Mouse (Mus musculus) left cerebral cortex, adult 2 months (tissue): ENCODE results near the gene Scn2b. TPM values are rescaled to one million over a fixed set of nuclear protein-coding genes. Genes with fewer than 3 reads are reported as not detected.

Experiments
- DNase-seq, 2 experiments: peaks; one replicate each; pipeline ENCODE4 v3.0.0; 2021 to 2022; ENCODE audit warnings: low spot score in 2 of 2, mixed read lengths in 1 of 2; ENCODE audit errors: extremely low spot score in 1 of 2
- H3K27ac ChIP-seq: fragments of 200-600 bp; 2 replicates; pipeline ENCODE4 v1.8.1; 2022
- H3K4me3 ChIP-seq: fragments of 200-600 bp; 2 replicates; pipeline ENCODE4 v1.8.1; 2022
- CTCF ChIP-seq: fragments of 200-600 bp; IDR thresholded peaks from 2 replicates; pipeline ENCODE4 v1.8.1; 2022; ENCODE audit warnings: antibody characterized with exemption, mild to moderate bottlenecking, moderate library complexity
- intact Hi-C: fragments of 180-260 bp; cut with DNase I; formaldehyde crosslinking; loops from one replicate; pipeline ENCODE4 v1.15.1; 2025
- total RNA-seq, 2 experiments: library from RNA; stranded (reverse); gene quantifications; 2 replicates each; pipeline ENCODE4 v1.2.3; 2021

The Scn2b gene
- total RNA-seq, 2 experiments from 2014 or later = 238 to 254 TPM

DNA sequence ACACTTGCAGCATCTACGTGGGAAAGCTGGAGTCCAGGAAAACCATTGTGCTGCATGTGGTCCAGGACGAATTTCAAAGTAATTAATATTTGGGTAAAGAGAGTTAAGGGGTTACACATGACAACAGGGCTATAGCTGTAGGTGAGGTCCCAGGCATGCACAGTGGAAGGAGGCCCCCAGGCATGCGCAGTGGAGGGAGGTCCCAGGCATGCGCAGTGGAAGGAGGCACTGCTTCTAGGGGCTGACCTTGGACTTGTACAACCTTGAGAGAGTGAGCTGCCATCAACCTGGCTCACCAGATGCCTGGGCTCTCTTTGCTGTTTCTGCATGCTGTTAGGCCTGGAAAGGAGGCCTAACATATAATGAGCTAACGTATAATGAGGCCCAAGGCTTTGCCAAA, 19.7 kb upstream of the Scn2b start:
- no peak overlapping the region for H3K4me3 ChIP-seq
- no peak for TF ChIP-seq CTCF
- intact Hi-C loops = no loop called here
- no peak overlapping the region for H3K27ac ChIP-seq
- DNase-seq = no peak

DNA sequence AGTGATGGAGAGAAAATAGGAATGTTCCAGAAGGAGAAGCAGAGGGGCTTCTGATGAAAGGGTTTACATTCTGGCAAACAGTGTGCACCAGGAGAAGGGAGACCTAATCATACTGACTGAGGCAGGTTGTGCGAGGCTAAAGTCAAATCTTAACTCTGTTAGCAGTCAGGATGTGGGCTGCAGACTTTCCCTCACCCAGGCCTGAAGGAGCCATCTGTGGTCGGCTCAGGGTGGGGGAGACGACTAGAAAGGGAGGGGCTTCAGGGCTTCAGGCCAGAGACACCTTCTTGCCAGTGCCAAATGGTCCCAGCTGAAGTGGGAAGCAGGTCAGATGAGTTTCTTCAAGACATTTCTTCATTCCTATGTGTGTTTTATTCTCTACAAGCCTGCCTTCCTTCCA, 19.2 kb upstream of the Scn2b start:
- TF ChIP-seq CTCF = no peak
- intact Hi-C loops = no loop called here

DNA sequence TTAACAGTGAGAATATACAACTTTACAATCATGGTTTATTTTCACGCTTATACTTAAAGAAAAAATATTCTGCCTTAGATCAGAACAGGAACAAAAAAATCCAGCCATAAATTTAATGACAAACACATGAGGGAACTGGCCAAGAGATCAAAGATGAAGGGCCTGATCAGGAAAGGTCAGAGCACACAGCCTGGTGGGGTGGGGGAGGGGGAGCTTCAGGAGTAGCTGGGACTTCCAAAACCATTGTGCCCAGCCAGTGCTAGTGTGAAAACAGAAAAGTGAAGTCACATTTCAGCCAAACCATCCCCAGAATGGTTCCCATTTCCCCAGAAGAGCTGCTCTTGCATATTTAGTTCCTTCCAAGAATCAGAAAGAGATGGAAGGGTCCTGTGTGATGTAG, 15.1 kb upstream of the Scn2b start:
- no peak overlapping the region for H3K27ac ChIP-seq
- TF ChIP-seq CTCF = no peak
- intact Hi-C loops = no loop called here
- no peak for DNase-seq
- H3K4me3 ChIP-seq = no peak overlapping the region

More for the DNA sequence above, 19.2 kb upstream of the Scn2b start:
- H3K4me3 ChIP-seq = no peak overlapping the region
- no peak overlapping the region for H3K27ac ChIP-seq
- no peak for DNase-seq

DNA sequence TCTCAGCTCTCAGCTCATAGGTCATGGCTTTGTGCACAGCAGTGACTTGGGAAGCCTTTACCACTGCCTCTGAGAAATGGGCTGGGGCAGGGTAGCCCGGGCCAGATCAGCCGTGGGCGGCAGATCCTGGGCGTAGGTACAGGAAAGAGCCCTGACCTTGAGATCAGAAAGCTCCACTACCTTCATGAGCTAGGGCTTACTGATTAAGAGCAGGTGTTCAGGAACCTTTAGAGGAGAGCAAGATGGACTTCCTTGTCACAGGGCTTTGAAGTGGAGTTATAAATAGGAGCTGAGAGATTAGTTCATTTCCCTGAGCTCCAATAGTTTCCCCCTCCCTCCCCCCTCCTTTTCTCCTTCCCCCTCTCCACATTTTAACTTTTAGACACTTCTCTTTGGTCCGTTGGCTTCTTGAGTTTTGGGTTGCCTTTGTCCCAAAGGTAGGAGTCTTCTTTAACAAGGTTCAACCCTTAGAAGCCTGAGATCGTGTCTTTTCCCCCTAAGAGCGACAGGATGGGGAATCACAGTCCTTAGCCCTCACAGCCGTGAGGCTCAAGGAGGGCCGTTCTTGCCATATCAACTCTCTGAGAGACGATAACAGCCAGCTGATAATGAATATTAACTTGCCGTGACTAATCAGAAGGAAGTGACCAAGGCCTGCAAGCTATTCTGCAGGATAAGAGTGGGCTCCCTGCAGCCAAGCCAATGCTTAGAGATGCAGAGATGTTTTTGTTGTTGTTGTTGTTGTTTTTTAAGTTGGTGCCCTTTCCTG, 14.2 kb upstream of the Scn2b start:
- no peak for TF ChIP-seq CTCF
- Histone ChIP-seq H3K4me3 (no peak overlapping the region), H3K27ac (no peak overlapping the region)
- intact Hi-C loops = no loop called here
- DNase-seq = no peak

DNA sequence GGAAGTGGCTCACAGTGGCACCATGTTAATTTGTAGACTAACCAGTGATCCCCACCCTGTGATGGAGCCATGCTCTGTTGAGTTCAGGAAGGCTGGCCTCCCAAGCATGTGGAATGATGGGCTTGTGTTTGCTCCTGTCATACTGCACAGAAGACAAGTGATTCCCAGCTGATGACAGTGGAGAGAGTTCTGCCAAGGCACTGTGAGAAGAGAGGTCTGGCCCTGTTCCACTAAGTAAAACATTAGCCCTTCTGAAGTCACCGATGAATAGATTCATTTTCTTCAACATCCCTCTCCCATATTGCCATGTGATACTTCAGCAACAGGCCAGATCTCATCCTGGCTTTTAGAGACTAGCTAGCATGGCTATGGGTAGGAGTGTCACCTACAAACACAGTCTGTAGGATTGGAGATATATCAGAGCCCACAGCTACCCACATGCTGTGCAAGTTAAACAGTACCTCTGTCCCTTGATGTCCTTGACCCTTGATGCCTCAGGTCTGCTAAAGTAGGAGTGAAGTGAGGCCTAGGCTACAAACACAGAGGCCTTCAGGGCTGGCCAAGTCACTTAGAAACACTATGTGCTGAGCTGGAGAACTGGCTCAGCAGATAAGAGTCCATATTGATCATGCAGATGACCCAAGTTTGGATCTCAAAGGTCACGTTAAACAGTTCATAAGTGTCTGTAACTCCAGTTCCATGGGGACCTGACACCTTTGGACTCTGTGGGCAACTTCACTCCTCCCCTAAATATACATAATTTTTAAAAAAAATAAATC, 11.8 kb upstream of the Scn2b start:
- Histone ChIP-seq H3K27ac (no peak overlapping the region), H3K4me3 (no peak overlapping the region)
- DNase-seq = no peak
- no peak for TF ChIP-seq CTCF
- intact Hi-C loops = no loop called here

DNA sequence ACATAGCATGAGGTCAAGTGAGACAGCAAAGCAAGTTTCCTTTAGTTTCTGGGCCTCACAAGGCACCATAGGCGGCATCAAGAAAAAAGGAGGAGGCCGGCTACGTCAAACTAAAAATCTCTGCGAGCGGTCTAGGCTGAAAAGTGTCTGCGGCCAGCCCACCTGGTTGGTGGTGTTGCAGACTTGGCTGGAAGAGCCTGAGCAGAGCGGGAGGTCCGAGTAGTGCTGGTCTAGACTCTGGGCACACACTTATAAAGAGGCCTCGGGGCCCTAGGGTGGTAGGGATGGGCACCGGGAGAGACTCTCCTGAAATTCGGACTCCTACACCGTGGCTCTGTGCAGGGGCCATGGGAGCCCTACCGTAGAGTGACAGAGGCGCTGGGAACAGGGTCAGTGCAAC, 1.9 kb upstream of the Scn2b start:
- Histone ChIP-seq H3K4me3 (peak overlapping the region; percentile 58), H3K27ac (peak overlapping the region; percentile 44)
- TF ChIP-seq CTCF = no peak
- intact Hi-C loops = no loop called here
- peak; percentile 70 to 74 for DNase-seq

DNA sequence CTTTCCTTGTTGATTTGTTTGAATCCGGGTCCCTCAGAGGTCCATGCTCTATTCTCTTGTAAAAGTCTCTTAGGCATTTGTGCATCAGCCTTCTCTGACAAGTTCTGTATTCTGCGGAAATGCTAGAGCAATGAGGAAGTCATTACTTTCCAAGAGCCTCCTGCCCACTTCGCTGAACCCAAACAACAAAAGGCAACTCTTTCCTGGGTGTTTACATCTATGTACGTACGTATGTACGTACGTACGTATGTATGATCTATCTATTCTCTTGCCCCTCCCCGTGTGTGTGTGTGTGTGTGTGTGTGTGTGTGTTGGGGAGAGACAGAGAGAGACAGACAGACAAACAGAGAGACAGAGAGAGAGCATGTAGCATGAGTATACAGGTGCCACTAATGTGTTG, 763 bp upstream of the Scn2b start:
- TF ChIP-seq CTCF = no peak
- no peak overlapping the region for H3K4me3 ChIP-seq

DNA sequence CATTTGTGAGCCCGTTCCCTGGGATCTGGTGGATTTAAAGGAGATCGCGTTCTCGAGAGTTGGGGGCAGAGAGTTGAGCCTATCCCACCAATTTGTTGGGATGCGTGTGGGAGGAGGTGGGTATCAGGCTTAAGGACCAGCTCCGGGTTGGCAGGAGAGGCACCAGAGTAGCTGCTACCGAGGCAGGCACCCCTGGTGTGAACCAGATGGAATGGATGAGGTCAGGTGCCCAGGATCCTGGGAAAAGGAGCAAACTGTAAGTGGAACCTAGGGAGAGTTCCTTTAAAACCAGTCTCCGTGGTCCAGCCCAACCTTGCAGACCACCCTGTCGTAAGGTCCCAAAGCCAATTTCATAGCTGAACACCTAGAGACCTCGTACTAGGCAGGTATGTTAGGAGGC, 970 bp downstream of the Scn2b start:
- Histone ChIP-seq H3K27ac (peak overlapping the region; percentile 82), H3K4me3 (peak overlapping the region; percentile 73)
- no peak for TF ChIP-seq CTCF
- no peak for DNase-seq
- intact Hi-C loops = loop anchor here (2.0 kb wide), 1 partner anchor 64 kb away; the partner anchor contains the start of gene Mpzl3

More for the DNA sequence above, 763 bp upstream of the Scn2b start:
- intact Hi-C loops = no loop called here
- no peak overlapping the region for H3K27ac ChIP-seq
- DNase-seq = no peak

DNA sequence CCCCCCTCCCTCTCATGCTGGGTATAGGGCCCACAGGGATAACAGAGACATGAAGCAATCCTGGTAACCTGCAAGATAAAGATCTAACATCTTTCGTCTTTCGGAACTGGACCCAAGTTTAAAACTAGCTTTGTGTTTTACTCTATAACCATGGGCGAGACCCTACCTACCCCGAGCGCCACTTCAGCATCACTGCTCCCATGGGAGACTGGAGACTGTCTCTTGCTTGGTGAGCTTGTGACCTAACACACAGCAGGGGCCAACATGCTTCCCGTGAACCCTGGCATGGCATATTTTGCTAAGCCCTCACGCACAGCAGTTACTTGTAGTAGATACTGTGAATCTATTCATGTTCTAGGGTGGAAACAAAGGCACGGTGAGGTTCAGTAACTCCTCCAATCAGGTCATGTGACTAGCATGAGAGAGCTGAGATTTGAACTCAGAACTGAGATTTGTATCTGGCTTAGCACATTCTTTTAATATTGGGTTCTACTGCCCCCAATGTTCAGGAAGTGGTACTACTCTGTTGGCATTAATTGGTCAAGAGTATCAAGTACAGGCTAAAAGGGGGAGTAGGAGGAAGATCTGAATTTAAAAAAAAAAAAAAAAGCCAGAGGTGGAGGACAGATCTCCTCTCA, 1.9 kb downstream of the Scn2b start:
- peak overlapping the region; percentile 82; the same call in 1 of the 2 replicates for H3K27ac ChIP-seq
- H3K4me3 ChIP-seq = peak overlapping the region; percentile 73
- DNase-seq = no peak
- peak; percentile 40 for TF ChIP-seq CTCF
- intact Hi-C loops = loop anchor here (2.0 kb wide), 1 partner anchor 65 kb away; the partner anchor contains the start of gene Mpzl3

DNA sequence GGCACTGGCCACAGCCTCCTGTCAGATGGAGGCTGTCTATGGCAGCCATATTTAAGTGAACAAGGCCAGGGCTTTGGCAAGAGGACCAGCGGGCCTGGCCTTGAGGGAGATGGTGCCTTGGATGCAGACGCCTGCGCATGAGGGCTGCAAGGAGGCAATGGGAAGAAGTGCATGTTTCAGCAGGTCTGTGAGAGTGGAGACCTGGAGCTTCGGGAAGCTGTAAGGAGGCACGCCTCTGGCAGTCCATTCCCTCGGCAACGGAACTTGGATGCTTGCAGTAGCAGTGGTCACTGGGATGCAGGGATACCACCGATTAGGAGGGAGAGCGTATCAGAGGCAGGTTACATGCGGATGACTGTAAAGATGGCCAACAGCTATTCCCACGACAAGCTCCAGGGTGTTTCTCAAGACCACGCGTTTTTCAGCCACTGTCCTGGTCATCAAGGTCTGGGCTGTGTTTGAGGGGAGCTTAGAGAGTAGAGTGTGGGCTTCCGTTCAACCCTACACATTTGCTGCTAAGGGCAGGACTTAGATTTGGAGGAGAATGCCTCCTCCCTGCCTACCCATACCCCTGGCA, 2.5 kb downstream of the Scn2b start:
- H3K27ac ChIP-seq = peak overlapping the region; percentile 68; the same call in 1 of the 2 replicates
- intact Hi-C loops = loop anchor here (2.0 to 5.0 kb wide), 2 partner anchors 65 to 238 kb away; partner anchors contain the start of genes Kmt2a and Mpzl3
- H3K4me3 ChIP-seq = peak overlapping the region; percentile 14
- DNase-seq = no peak
- TF ChIP-seq CTCF = no peak

DNA sequence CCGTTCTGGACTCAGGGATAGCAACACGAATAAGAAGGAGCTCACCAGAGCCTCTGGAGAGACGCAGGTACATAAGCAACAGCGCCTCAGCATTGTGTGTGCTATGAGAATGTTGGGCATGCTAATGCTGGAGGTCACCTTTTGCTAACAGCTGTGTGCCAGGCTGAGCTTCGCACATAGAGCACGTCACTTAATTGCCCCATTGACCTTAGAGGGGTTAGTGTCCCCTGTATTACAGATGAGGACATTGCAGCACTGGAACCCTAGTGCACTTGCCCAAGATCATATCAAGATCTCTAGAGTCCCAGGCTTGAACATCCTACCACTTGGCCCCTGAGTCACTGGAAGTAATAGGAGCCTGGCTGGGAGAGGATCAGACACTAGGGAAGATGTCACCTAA, 3.0 kb downstream of the Scn2b start:
- no peak for DNase-seq
- TF ChIP-seq CTCF = no peak
- H3K4me3 ChIP-seq = peak overlapping the region; percentile 14
- intact Hi-C loops = loop anchor here (5.0 kb wide), 1 partner anchor 238 kb away; the partner anchor contains the start of gene Kmt2a
- H3K27ac ChIP-seq = peak overlapping the region; percentile 68
